Comparison of ENCODE assay signal across 23 mouse cellular contexts in genomic region chr7:114069726-114070457, GRCm38 (mm10). TPM values are rescaled to one million over a fixed set of nuclear protein-coding genes. Genes with fewer than 3 reads are reported as not detected.
DNase-seq lines count a peak whose midpoint lies in the region; ATAC-seq and TF ChIP-seq lines count a peak whose summit lies in the region.
"Had no signal": no experiment of that assay in that cellular context is flagged by ENCODE, and none has a peak within 500 bp of the region (broad histone marks: within the 10 kb centered on the region; RNA-seq: fewer than 3 reads in every experiment).

No protein-coding gene starts in this region.

- WGBS in thymus, adult 2 months, result 19% methylated on average over 11 of the region's 11 CpGs
- WGBS in forebrain, embryonic 13.5 days, result 87% methylated on average over 11 of the region's 11 CpGs

- H3K9ac ChIP-seq in forebrain, embryonic 13.5 days, result no peak overlapping the region
- H3K9ac ChIP-seq: forebrain, embryonic 15.5 days; liver, embryonic 13.5 days; lung, embryonic 14.5 days; midbrain, embryonic 12.5 days; neural tube, embryonic 12.5 days had no signal

- no peak for TF ChIP-seq POLR2A in thymus, adult 2 months (IDR thresholded peaks at IDR 0.05; ENCODE audit: control insufficient read depth, extremely low read depth, insufficient read depth, low read length, poor library complexity)
- no peak for TF ChIP-seq POLR2A in myocyte (IDR thresholded peaks at IDR 0.05; ENCODE audit: insufficient read length, low read depth)

- H3K27me3 ChIP-seq in thymus, adult 2 months (ENCODE audit: control insufficient read depth, insufficient read depth, low read length), result no peaks in the 10 kb centered on the region
- H3K27me3 ChIP-seq in myocyte (ENCODE audit: control insufficient read depth, insufficient read depth, insufficient read length), result no peaks in the 10 kb centered on the region
- no peaks in the 10 kb centered on the region for H3K27me3 ChIP-seq in forebrain, embryonic 13.5 days
- H3K27me3 ChIP-seq: forebrain, embryonic 15.5 days; liver, embryonic 13.5 days; midbrain, embryonic 12.5 days; neural tube, embryonic 12.5 days; Patski had no signal

- H3K4me1 ChIP-seq in thymus, adult 2 months (replicated peaks; ENCODE audit: control insufficient read depth, insufficient read depth, low read length), result peaks cover 30% of the 10 kb centered on the region
- peaks cover 20% of the 10 kb centered on the region for H3K4me1 ChIP-seq in forebrain, embryonic 13.5 days

- peaks cover 64% of the 10 kb centered on the region for H3K79me2 ChIP-seq in myocyte (ENCODE audit: control insufficient read depth, insufficient read depth)

- peak overlapping the region; percentile 18 for H3K4me2 ChIP-seq in myocyte (ENCODE audit: low read depth)
- H3K4me2 ChIP-seq in forebrain, embryonic 13.5 days, result no peak overlapping the region
- H3K4me2 ChIP-seq: forebrain, embryonic 15.5 days; heart, embryonic 11.5 days; liver, embryonic 13.5 days; lung, embryonic 14.5 days; midbrain, embryonic 12.5 days; neural tube, embryonic 12.5 days had no signal

- H3ac ChIP-seq in myocyte (ENCODE audit: control insufficient read depth, insufficient read length), result no peak overlapping the region

- no peak overlapping the region for H3K4me3 ChIP-seq in thymus, adult 2 months (ENCODE audit: control insufficient read depth, insufficient read depth, low read length)
- no peak overlapping the region for H3K4me3 ChIP-seq in myocyte
- H3K4me3 ChIP-seq in forebrain, embryonic 13.5 days, result no peak overlapping the region
- H3K4me3 ChIP-seq: forebrain, embryonic 15.5 days; layer of hippocampus, adult 2 months; liver, embryonic 13.5 days; midbrain, embryonic 12.5 days; neural tube, embryonic 12.5 days had no signal

- DNase-seq in thymus, postnatal 4 days, result peak; percentile 43
- no peak for DNase-seq in thymus, adult 2 months
- DNase-seq in T-cell, adult 2 months (ENCODE audit: low spot score), result peak; percentile 76
- no peak for DNase-seq in heart, postnatal 25 days (ENCODE audit: low spot score)
- no peak for DNase-seq in lung, adult 18-20 months
- DNase-seq: cerebellum, adult 9-10 months; gastrocnemius, postnatal 10 days; heart, adult 11 months; kidney, adult 8-10 months; kidney, postnatal 14 days; liver, embryonic 13.5 days; lung, embryonic 14.5 days; right cerebral cortex, postnatal 4 days had no signal

- H3K36me3 ChIP-seq in thymus, adult 2 months (ENCODE audit: control insufficient read depth, insufficient read depth, low read length), result no peaks in the 10 kb centered on the region
- no peaks in the 10 kb centered on the region for H3K36me3 ChIP-seq in myocyte (ENCODE audit: control insufficient read depth, insufficient read depth)
- H3K36me3 ChIP-seq in forebrain, embryonic 13.5 days (ENCODE audit: poor library complexity, severe bottlenecking), result no peaks in the 10 kb centered on the region
- H3K36me3 ChIP-seq: forebrain, embryonic 15.5 days; G1E; liver, embryonic 13.5 days; midbrain, embryonic 12.5 days; neural tube, embryonic 12.5 days had no signal

- intact Hi-C loops in heart, postnatal 25 days (cut with DNase I), result loop anchor here (5.0 kb wide), 1 partner anchor 47 kb away; the partner anchor contains the start of gene Rras2

- H3K27ac ChIP-seq in thymus, adult 2 months (ENCODE audit: control insufficient read depth, insufficient read depth, low read length), result no peak overlapping the region; the same call in 1 of the 2 replicates
- H3K27ac ChIP-seq in forebrain, embryonic 13.5 days, result no peak overlapping the region
- H3K27ac ChIP-seq: forebrain, embryonic 15.5 days; layer of hippocampus, adult 2 months; liver, embryonic 13.5 days; midbrain, embryonic 12.5 days; neural tube, embryonic 12.5 days; stomach, postnatal 0 days had no signal

- TF ChIP-seq CTCF in thymus, adult 2 months (IDR thresholded peaks at IDR 0.05; ENCODE audit: borderline replicate concordance, control insufficient read depth, extremely low read depth, insufficient read depth, low read length, poor library complexity), result no peak

- H3K9me3 ChIP-seq in forebrain, embryonic 13.5 days (replicated peaks), result no peaks in the 10 kb centered on the region
- H3K9me3 ChIP-seq: forebrain, embryonic 15.5 days; G1E; liver, embryonic 13.5 days; midbrain, embryonic 12.5 days; neural tube, embryonic 12.5 days had no signal

- ATAC-seq in forebrain, embryonic 13.5 days, result no peak
- ATAC-seq: forebrain, embryonic 15.5 days; Patski had no signal

TF ChIP-seq in myocyte, 11 proteins besides CTCF, POLR2A, EP300 and RAD21:
- no peak for TF ChIP-seq MAX (IDR thresholded peaks at IDR 0.05; ENCODE audit: low read depth)

RNA-seq across cellular contexts. Expression of gene Rras2, which starts 47.7 kb away (rescaled TPM):
- 27.4 and 37.2 TPM in 2 replicates for polyA plus RNA-seq in thymus, adult 2 months (2012; rRNA removed)
- polyA plus RNA-seq in myocyte (2012; fragmentation: generic; extraction: Trizol), result 57.4 TPM
- 18.9 and 20.3 TPM in 2 replicates for polyA plus RNA-seq in forebrain, embryonic 13.5 days (2015; fragmentation: Nextera tagmentation; extraction: Ambion mirVana)
- total RNA-seq in heart, postnatal 25 days (2021), result 10 to 100 TPM; 48.2 to 50.2 TPM
- polyA plus RNA-seq: G1E had no signal

Comparison
In these comparisons a context has a peak if more than half of its experiments do, and no peak if none do; other contexts are left out.
1. DNase-seq: peak in thymus, postnatal 4 days (single experiment) and T-cell, adult 2 months (single experiment); none in thymus, adult 2 months (single experiment), heart, postnatal 25 days (single experiment) and lung, adult 18-20 months (0 of 2).